Mouse (Mus musculus) intestine, postnatal 0 days (tissue): Measurements from ENCODE around the gene Olfr789. TPM values are rescaled to one million over a fixed set of nuclear protein-coding genes. Genes with fewer than 3 reads are reported as not detected.

Source experiments
- ATAC-seq: fragments of 200-750 bp; cut with Nextera tagmentation; 2 replicates; pipeline ENCODE4 v1.8.0; 2017; ENCODE audit warnings: mild to moderate bottlenecking, moderate TSS enrichment, moderate library complexity
- H3K27ac ChIP-seq: fragments of 300-500 bp; sonication (generic); 2 replicates; pipeline ENCODE4 v1.5.1; 2014; ENCODE audit warnings: mild to moderate bottlenecking, low read depth, low read length, moderate library complexity
- H3K27me3 ChIP-seq: fragments of 300-500 bp; sonication (generic); replicated peaks from 2 replicates; pipeline ENCODE4 v1.6.1; 2014; ENCODE audit warnings: low read length, mixed read lengths; ENCODE audit not compliant: control insufficient read depth, insufficient read depth
- H3K36me3 ChIP-seq: fragments of 300-500 bp; sonication (generic); 2 replicates; pipeline ENCODE4 v1.6.1; 2014; ENCODE audit warnings: mild to moderate bottlenecking, moderate library complexity; ENCODE audit not compliant: control insufficient read depth, insufficient read depth
- H3K4me1 ChIP-seq: fragments of 300-500 bp; sonication (generic); replicated peaks from 2 replicates; pipeline ENCODE4 v1.6.1; 2014; ENCODE audit warnings: antibody characterized with exemption, low read length, mixed read lengths; ENCODE audit not compliant: control insufficient read depth, insufficient read depth
- H3K4me2 ChIP-seq: fragments of 300-500 bp; sonication (generic); replicated peaks from 2 replicates; pipeline ENCODE4 v1.6.1; 2014; ENCODE audit warnings: low read depth, mild to moderate bottlenecking, moderate library complexity
- H3K4me3 ChIP-seq: fragments of 300-500 bp; sonication (generic); 2 replicates; pipeline ENCODE4 v1.5.1; 2014; ENCODE audit warnings: low read depth, low read length
- H3K9ac ChIP-seq: fragments of 300-500 bp; sonication (generic); 2 replicates; pipeline ENCODE4 v1.6.1; 2014; ENCODE audit warnings: mild to moderate bottlenecking, low read depth, low read length
- H3K9me3 ChIP-seq: fragments of 300-500 bp; sonication (generic); 2 replicates; pipeline ENCODE4 v1.6.1; 2016; ENCODE audit warnings: mixed run types; ENCODE audit not compliant: control insufficient read depth
- CTCF ChIP-seq: sonication (generic); IDR thresholded peaks from 2 replicates; pipeline ENCODE4 v1.5.1; 2016; ENCODE audit warnings: low read depth, mild to moderate bottlenecking, control low read depth, antibody characterized with exemption, moderate library complexity
- WGBS: fragments of 180-500 bp; shearing (Covaris S2); extraction: QIAGEN DNeasy Blood & Tissue Kit; methylation state at CpG from one replicate; pipeline ENCODE4 v1.1.7; 2014; 5-methylcytosine and 5-hydroxymethylcytosine counted together
- polyA plus RNA-seq: library from polyadenylated mRNA; unstranded; fragments of >200 nt; fragmentation: Nextera tagmentation; extraction: Ambion mirVana; gene quantifications from 2 replicates; pipeline ENCODE4 v1.2.1, GENCODE M21; 2015

Olfr789 gene
- not detected in 2 replicates for polyA plus RNA-seq

- no peak within 1 kb of the TSS for H3K4me2 ChIP-seq
- no peak for ATAC-seq
- no peak for TF ChIP-seq CTCF
- H3K27me3 ChIP-seq: no peaks in the 10 kb centered on the region
- H3K4me3 ChIP-seq: no peak within 1 kb of the TSS
- no peak within 1 kb of the TSS for H3K9ac ChIP-seq
- no peaks in the 10 kb centered on the region for H3K36me3 ChIP-seq
- no peak within 1 kb of the TSS for H3K27ac ChIP-seq
- H3K9me3 ChIP-seq: no peaks in the 10 kb centered on the region
- 50% methylated on average over 2 of the region's 2 CpGs for WGBS
- no peaks in the 10 kb centered on the region for H3K4me1 ChIP-seq
Measured at GRCm38 (mm10) chr10:129484452-129484851, at the start of gene Olfr789. TSS of gene Olfr789 (plus strand) at chr10:129484752.

GRCm38 (mm10) chr10:129461562-129461961, 23.0 kb upstream of the Olfr789 start, which contains the start of gene Olfr787:
TSS of gene Olfr787 (plus strand) at chr10:129461862.
- TF ChIP-seq CTCF: no peak
- no peak for ATAC-seq
- Histone ChIP-seq H3K4me2 (no peak within 1 kb of the TSS), H3K4me3 (no peak within 1 kb of the TSS), H3K9me3 (no peaks in the 10 kb centered on the region), H3K27ac (no peak within 1 kb of the TSS), H3K4me1 (no peaks in the 10 kb centered on the region), H3K9ac (no peak within 1 kb of the TSS), H3K27me3 (no peaks in the 10 kb centered on the region), H3K36me3 (no peaks in the 10 kb centered on the region)
- WGBS: 84% methylated on average over 3 of the region's 3 CpGs

GRCm38 (mm10) chr10:129470698-129471097, 13.9 kb upstream of the Olfr789 start, which contains the start of gene Olfr788:
TSS of gene Olfr788 (plus strand) at chr10:129470998.
- no peak for ATAC-seq
- Histone ChIP-seq H3K36me3 (no peaks in the 10 kb centered on the region), H3K9me3 (no peaks in the 10 kb centered on the region), H3K9ac (no peak within 1 kb of the TSS), H3K4me1 (no peaks in the 10 kb centered on the region), H3K27ac (no peak within 1 kb of the TSS), H3K27me3 (no peaks in the 10 kb centered on the region), H3K4me2 (no peak within 1 kb of the TSS), H3K4me3 (no peak within 1 kb of the TSS)
- no peak for TF ChIP-seq CTCF

DNA sequence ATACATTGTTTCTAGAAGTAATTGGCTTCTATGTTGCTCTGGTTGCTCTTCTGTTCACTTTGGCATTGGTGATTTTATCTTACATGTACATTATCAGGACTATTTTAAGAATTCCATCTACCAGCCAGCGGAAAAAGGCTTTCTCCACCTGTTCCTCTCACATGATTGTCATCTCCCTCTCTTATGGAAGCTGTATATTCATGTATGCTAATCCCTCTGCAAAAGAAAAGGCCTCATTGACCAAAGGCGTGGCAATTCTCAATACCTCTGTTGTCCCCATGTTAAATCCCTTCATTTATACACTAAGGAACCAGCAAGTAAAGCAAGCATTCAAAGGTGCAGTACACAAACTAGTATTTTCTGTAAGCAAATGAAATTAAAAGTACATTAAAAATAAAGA, 11.3 kb upstream of the Olfr789 start:
- Histone ChIP-seq H3K36me3 (no peaks in the 10 kb centered on the region), H3K27me3 (no peaks in the 10 kb centered on the region), H3K4me1 (no peaks in the 10 kb centered on the region), H3K9ac (no peak overlapping the region), H3K9me3 (no peaks in the 10 kb centered on the region), H3K27ac (no peak overlapping the region), H3K4me2 (no peak overlapping the region), H3K4me3 (no peak overlapping the region)
- ATAC-seq: no peak
- no peak for TF ChIP-seq CTCF
- 59% methylated on average over 2 of the region's 2 CpGs for WGBS

- Histone ChIP-seq H3K27ac (no peak overlapping the region), H3K4me2 (no peak overlapping the region), H3K36me3 (no peaks in the 10 kb centered on the region), H3K4me3 (no peak overlapping the region), H3K9me3 (no peaks in the 10 kb centered on the region), H3K27me3 (no peaks in the 10 kb centered on the region), H3K9ac (no peak overlapping the region), H3K4me1 (no peaks in the 10 kb centered on the region)
- no peak for TF ChIP-seq CTCF
- no peak for ATAC-seq
Measured at GRCm38 (mm10) chr10:129473723-129474122, 10.8 kb upstream of the Olfr789 start.

DNA sequence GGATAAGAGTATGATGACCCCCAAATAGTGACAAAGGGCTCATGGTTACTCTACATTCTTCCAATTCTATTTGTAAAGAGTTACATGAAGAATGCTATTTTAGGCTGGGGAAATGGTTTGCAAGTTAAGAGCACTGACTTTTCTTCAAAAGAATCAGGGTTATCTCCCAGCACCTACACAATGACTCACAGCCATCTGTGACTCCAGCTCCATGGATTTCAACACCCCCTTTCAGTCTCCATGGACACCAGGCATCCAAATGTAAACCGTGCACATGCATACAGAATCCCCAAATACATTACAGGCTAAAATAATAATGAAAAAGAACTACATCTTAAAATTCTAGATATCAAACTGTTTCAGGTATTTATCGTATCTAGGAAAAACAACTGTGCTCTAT, 5.5 kb downstream of the Olfr789 start:
- Histone ChIP-seq H3K9me3 (no peaks in the 10 kb centered on the region), H3K9ac (no peak overlapping the region), H3K27me3 (no peaks in the 10 kb centered on the region), H3K4me2 (no peak overlapping the region), H3K4me1 (no peaks in the 10 kb centered on the region), H3K27ac (no peak overlapping the region), H3K4me3 (no peak overlapping the region), H3K36me3 (no peaks in the 10 kb centered on the region)
- no peak for TF ChIP-seq CTCF
- WGBS: 78% methylated on average over 2 of the region's 2 CpGs
- ATAC-seq: no peak

DNA sequence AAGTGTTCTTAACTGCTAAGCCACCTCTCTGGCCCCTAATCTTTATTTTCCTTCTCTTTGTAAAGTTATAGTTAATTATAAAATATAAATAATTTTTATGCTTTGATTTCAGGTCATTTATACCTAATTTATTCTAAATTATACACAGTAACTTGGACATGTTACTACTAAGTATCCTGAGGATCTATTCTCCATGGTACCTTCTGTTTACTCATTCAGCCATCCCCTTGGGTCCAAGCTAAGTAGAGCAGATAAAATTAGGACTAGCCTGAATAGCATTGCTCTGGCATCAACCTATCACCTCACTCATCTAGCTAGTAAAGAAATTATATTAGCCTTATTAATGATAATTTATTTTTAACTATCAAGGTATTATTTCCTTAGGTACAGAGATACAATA, 13.6 kb downstream of the Olfr789 start, which contains the start of gene Olfr790:
TSS of gene Olfr790 (plus strand) at position 301 of the 400 bp plus-strand sequence.
- Histone ChIP-seq H3K4me2 (no peak within 1 kb of the TSS), H3K9ac (no peak within 1 kb of the TSS), H3K36me3 (no peaks in the 10 kb centered on the region), H3K27me3 (no peaks in the 10 kb centered on the region), H3K27ac (no peak within 1 kb of the TSS), H3K9me3 (no peaks in the 10 kb centered on the region), H3K4me3 (no peak within 1 kb of the TSS), H3K4me1 (no peaks in the 10 kb centered on the region)
- TF ChIP-seq CTCF: no peak
- ATAC-seq: no peak
